Mouse (Mus musculus) CH12.LX (cell line): Measurements from ENCODE around the gene Efemp2.

ENCODE experiments used
- JUN ChIP-seq: IDR thresholded peaks from 2 replicates; pipeline ENCODE4 v1.6.1; 2011; ENCODE audit warnings: low read depth, mild to moderate bottlenecking, low read length, improper control_type of control experiment, moderate library complexity; ENCODE audit not compliant: insufficient read depth
- TBP ChIP-seq: conservative IDR thresholded peaks from 2 replicates; pipeline ENCODE4 v1.6.1; 2011; ENCODE audit warnings: low read depth, low read length, improper control_type of control experiment

GRCm38 (mm10) chr19:5456241-5456921 lies 17.4 kb upstream of the Efemp2 start:
- TF ChIP-seq JUN: no peak
- TF ChIP-seq TBP: no peak
